Mouse (Mus musculus) left cerebral cortex, postnatal 25 days (tissue): Measurements from ENCODE around the gene Mrps14. TPM values are rescaled to one million over a fixed set of nuclear protein-coding genes. Genes with fewer than 3 reads are reported as not detected.
A peak's percentile ranks its signal among the peaks of the same experiment; 100 is the strongest.

Source experiments
- DNase-seq, 2 experiments: peaks; one replicate each; pipeline ENCODE4 v3.0.0; 2022; ENCODE audit warnings: low spot score in 2 of 2, mixed read lengths in 1 of 2
- intact Hi-C: fragments of 180-260 bp; cut with DNase I; formaldehyde crosslinking; loops from one replicate; pipeline ENCODE4 v1.15.1; 2025
- total RNA-seq, 2 experiments: library from RNA; stranded (reverse); gene quantifications; 2 replicates each; pipeline ENCODE4 v1.2.3; 2021

Mrps14 gene
- total RNA-seq, 2 experiments from 2014 or later = 64.3 to 76.7 TPM

DNA sequence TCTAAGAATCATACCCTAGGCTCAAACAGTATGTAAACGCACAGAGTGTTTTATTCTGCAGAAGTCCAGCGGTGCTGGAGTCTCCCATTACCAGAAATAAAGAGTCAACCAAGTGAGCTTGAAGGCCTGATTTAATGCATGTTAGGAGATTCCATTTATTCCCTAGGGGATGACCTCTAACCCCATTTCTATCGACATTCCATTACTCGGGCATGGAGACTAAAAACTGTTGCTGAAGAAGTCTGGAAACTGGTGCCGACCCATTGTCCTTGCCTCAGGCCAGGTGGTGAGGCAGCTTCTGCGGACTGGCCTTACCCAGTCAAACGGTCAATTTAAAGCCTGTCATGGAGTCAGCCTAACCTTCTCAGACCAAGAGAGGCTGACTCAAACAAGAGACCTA lies 19.2 kb downstream of the Mrps14 start:
- intact Hi-C loops = loop anchor here (5.0 kb wide), 2 partner anchors 138 to 163 kb away; no protein-coding TSS in a partner anchor
- DNase-seq = no peak

DNA sequence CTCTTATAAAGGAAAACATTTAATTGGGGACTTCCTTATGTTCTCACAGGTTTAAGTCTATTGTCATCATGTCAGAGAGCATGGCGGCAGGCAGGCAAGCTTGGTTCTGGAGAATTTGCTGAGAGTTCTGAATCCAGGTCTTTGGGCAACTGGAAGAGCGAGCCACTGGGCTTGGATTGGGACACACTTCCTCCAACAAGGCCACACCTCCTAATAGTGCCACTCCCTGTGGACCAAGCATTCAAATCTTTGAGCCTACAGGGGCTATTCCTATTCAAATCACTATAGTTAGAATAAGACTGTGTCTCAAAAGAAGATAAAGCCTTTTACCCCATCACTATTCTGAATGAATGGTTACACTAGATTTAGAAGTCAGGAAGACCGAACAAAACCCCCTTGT lies 22.9 kb downstream of the Mrps14 start:
- no peak for DNase-seq
- intact Hi-C loops = no loop called here

DNA sequence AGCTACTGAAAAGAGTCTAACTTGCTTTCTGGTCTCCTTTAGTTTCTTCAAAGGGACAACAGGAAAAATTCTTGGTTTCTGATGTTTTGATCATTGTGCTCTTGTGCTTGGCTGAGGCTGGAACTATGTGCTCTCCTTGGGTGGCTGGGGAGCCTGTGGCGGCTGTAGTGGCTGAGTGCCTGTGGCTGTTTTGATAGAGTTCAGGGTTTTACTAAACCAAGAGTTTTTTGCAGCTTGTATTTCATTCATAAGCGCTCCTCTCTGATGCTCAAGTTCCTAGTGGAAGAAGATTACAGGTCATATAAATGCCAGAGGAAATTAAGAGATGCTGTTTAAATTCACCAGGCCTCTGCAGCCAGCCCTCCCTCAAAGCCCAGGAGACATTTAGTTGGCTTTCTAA lies 29.1 kb downstream of the Mrps14 start:
- no peak for DNase-seq

DNA sequence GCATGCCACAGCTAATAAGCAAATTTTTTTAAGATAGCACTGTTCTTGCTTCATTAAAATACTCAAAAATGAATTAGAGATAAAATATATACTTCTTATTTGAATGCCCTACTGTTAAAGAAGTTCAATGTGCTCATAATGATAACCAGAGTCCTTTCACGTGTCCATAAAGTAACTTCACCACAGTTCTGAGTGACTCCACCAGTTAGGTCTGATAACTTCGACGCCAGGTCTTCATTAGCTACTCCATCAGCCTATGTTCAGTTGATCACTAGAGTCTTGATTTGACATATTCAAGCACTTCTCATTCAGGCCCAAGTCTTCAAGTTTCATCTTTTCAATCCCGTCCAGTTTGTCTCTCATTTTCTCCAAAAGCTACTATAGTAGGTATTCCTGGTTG lies 32.2 kb downstream of the Mrps14 start:
- no peak for DNase-seq
- intact Hi-C loops = no loop called here

More for the DNA sequence above, 29.1 kb downstream of the Mrps14 start:
- intact Hi-C loops = no loop called here

DNA sequence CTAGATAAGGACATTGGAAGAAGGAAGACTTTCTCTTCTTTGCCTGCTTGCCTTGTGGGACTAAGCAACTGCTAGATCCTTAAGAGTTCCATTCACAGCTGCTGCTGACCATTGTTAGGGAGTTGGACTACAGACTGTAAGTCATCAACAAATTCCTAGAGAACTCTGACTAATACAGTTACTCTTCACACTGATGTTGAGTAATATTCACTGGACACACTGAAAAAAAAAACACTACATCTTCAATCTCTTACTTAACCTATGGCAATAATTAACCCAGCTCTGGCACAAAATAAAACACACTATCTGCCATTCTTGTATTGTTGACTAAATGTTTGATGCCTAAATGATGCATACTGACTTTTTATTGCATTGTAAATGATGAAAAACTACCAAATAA lies 32.8 kb downstream of the Mrps14 start:
- intact Hi-C loops = no loop called here
- DNase-seq = no peak

DNA sequence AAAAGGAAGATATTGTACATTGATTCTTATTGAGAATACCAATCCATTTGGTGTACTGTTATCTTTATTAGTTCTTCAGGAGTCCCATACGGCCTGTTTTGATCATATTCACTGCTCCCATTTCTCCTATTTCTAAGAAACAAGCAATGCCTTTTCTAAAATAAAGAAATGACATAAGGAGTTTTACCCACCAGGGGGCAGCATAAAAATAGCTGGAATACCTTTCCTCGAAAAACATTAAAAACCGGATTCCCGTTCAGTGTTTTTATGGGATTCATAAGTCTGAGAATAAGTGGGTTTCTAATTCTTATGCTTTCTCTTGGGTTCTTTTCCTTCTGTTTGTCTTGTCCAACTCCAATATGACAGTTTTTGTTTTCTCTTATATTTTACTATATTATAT lies 36.0 kb downstream of the Mrps14 start:
- intact Hi-C loops = loop anchor here (1.0 to 10.0 kb wide), 2 partner anchors 146 to 484 kb away; no protein-coding TSS in a partner anchor
- DNase-seq = peak; percentile 37 to 72

DNA sequence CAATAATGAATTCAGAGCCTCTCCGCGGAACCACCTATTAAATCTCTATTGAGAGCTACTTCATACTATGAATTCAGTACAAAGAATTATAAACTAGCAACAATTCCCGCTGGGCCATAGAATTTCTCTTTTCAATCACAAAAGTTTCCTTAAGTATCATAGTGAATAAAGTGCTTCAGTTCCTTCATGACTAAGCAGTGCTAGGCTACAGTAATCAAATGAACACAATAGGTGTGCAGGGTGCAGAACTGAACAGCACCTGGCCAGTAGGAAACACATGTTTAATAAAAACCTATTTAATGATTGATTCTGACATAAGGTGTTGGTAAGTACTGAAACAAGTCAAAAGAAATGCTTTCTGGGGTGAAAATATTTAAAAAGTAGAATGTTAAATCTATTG lies 37.1 kb downstream of the Mrps14 start:
- intact Hi-C loops = loop anchor here (10.0 kb wide), 1 partner anchor 483 kb away; no protein-coding TSS in a partner anchor
- DNase-seq = no peak

DNA sequence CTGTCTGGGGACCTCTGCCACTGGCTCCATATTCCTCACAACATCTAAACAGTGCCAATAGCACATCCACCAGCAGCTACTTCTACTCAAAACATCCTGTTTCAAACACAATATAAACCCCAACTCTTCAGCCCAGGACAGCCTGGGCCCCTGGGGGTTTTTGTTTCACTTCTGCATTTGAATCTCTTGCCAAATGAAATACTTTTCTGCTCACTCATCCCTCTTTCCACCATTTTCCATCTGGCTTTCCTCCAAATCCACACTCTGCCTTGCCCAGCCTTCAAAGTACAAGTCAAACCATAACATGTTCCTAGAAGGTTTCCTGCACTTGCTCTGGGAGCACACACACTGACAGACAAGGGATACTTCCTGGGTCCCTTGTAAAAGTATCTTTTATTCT lies 38.9 kb downstream of the Mrps14 start:
- DNase-seq = no peak
- intact Hi-C loops = loop anchor here (10.0 kb wide), 1 partner anchor 481 kb away; no protein-coding TSS in a partner anchor

DNA sequence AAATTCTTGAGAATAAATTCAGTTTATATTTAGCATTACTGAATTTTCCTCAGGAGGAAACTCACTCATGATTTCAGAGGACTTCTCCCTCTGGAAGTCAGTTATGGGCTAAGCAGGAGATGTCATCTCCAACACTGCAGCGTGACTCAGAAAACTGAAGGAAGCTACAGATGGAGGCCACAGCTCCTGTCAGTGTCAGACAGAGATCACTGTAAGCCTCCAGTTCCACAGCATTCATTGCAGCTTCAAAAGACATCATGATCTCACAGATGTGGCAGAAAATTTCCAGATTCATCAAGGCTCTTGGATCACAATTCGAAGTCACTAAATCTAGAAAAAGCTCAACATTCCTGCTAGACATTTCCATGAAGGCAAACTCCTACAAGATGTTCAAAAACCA lies 43.0 kb downstream of the Mrps14 start:
- intact Hi-C loops = loop anchor here (10.0 kb wide), 1 partner anchor 477 kb away; no protein-coding TSS in a partner anchor
- peak in 1 of 2 experiments; percentile 51 for DNase-seq

DNA sequence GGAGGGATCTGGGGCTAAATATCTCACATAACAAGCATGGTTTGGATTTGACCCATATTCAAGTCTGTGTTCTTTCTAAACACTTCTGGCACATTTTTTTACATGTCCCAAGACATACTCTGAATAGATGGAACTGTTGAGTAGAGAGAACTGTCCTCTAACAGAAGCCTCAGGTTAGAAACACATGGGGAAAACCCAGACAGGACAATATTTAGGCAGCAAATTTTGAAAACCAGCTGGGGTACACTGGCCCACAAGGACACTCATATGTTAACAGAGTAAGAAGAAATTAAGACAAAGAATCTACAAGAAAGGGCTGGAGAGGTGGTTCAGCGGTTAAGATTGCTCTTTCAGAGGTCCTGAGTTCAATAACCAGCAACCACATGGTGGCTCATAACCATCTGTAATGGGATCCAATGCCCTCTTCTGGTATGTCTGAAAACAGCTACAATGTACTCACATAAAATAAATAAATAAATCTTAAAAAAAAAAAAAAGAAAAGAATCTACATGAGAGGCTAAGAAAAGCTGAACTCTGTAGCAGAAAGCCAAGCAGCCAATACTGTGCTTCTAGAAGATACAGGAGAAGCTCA lies 43.9 kb downstream of the Mrps14 start:
- intact Hi-C loops = loop anchor here (10.0 kb wide), 1 partner anchor 476 kb away; no protein-coding TSS in a partner anchor
- DNase-seq = no peak

DNA sequence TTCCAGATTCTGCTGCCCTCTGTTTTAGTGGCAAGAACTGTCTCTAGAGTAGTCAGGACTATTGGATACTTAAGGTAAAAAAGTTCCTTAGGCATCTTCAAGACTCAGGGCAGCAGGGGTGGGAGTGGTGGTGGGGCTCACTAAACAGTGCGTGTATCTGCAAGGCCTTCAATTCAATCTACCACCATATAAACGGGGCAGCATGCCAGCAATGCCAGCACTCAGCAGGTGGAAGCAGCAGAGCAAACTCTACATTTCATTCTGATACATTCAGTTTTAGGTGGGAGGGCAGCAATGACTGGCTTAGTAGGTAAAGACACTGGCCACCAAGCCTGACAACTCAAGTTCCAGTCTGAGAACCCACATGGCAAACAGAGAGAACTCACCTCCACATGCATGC lies 45.1 kb downstream of the Mrps14 start:
- intact Hi-C loops = no loop called here

DNA sequence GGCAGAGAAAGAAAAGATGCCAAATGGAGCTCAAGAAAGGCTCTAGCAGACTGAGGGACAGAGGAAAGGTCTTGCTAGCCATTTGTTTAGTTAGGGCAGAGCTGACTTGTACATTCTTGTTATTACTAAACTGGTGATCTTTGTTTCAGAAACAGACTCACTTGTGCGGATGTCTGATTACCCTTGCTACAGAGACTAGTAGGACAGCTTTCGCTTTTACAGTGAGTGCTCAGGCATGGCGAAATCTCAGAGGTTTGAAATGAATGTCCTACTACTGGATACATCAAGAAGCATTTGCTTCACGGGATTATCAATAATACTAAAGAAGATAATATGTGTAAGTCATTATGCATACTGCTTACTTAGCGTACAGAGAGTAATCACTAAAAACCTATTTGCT lies 49.7 kb downstream of the Mrps14 start:
- intact Hi-C loops = no loop called here

More for the DNA sequence above, 45.1 kb downstream of the Mrps14 start:
- DNase-seq = no peak

DNA sequence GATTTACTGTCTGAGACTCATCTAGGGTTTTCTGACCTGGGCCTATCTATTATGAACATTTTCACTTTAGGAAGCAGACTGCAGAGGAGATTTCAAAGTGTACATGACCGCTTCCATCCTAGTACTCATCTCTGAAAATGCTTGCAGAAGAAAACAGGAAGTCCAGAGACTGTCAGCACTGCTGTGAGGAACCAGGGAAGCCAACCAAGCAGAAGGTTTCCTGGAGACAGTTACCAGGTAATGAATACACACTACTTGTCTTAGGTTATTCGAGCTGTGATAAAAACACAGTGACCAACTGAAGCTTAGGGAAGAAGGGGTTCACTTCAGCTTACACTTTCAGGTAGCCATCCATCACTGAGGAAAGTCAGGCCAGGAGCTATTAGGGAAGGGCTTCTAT lies 50.9 kb downstream of the Mrps14 start:
- no peak for DNase-seq
- intact Hi-C loops = no loop called here

More for the DNA sequence above, 49.7 kb downstream of the Mrps14 start:
- no peak for DNase-seq

DNA sequence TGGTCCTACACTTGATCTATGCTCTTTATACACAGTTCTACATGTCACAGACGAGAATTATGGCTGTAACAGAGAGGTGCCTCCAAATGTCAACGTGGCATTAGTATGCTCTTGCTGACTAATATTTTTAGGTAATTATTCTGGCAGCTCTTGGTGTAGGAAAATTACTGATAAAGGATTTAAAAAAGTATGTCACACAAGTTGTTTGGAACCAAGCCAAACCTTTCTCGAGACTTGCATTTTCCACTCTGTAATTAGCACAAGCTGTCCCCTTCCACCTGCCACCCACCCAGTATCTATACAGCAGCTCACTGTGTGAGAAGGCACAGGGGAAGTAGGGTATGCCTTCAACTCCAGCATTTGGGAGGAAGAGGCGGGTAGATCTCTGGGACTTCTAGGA lies 51.8 kb downstream of the Mrps14 start:
- intact Hi-C loops = no loop called here
- DNase-seq = peak; percentile 27 to 42

DNA sequence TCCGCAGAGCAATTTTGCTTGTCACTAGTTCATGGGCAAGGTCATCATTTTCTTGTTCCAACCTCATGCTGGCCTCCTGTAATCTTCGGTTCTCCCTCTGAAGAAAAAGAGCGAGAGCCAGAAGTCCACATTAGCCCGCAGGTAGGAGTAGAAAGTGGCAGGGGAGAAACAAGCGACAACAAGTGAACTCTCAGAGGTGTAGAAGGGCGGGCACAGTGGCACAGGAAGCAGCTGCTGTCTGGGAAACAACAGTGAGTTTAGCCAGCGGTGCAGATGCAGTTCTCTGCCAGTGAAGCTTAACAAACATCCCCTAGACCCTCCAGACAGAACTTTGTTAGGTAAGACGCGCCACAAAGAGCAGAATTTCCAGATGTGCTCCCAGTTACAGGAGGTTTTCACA lies 52.5 kb downstream of the Mrps14 start:
- DNase-seq = no peak
- intact Hi-C loops = no loop called here

DNA sequence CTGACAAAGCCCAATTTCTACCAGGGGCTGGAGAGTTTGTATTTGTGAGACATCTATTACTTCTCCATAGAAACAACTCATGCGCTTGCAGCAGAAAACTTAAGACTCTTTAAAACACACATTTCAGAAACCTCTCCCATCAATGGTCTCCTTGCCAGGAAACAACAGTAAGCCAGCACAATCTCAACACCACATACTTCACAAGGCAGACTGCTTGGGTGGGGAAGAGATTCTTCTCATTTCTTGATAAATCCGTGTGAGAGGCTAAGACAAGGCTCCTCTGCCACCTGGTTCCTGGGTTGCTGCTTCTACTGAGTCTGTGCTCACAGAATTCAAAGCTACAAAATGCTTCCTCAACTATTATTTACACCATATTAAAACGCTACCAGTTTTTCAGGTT lies 54.8 kb downstream of the Mrps14 start:
- intact Hi-C loops = no loop called here
- DNase-seq = no peak

DNA sequence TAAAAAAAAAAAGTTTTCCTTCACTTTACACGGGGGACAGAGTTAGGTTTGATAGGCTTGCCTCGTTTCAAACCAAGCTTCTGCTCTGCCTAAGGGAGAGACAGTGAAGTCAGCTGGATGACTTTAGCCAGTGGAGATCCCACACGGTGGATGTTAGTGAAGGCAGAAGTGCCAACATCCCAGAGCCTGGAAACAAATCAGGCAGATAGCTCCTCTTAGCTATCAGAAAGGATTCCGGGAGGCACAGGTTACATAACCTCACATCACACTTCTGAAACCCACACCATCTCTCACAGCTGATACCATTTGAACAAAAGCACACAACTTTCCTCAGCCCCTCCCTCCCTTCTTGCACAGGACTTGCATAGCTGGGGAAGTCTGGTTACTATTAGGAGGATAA lies 55.8 kb downstream of the Mrps14 start:
- DNase-seq = peak in 1 of 2 experiments; percentile 26
- intact Hi-C loops = no loop called here

DNA sequence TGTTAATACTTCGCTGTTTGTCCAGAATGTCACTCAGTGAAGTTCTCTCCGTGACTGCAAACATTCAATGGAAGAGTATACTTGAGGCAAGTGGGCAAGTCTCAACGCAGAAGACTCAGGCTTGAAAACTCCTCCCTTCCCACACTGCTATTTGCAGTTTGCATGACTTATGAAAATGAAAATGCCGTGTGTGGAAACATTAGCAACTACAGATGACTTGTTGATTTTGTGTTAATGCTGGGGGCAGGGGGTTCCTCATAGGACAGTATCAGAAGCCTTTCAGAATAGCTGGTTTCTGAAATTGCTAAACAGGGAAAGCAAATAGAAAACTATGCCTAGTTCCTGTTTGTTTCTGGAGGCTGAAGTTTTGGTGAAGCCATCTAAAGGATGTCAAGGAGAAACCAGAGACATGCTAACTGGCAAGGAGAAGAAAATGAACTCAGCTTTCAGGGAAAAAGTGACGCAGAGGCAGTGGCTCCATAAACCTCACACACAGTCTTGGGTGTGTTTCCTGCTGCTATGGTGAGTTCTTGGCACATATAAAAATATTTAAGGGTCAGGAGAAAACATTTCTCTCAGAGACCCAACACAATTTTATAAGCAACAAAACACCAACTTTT lies 56.5 kb downstream of the Mrps14 start:
- intact Hi-C loops = no loop called here
- DNase-seq = no peak
